Mouse (Mus musculus): ENCODE measurements around the gene Casc3.

The Casc3 gene

DNA sequence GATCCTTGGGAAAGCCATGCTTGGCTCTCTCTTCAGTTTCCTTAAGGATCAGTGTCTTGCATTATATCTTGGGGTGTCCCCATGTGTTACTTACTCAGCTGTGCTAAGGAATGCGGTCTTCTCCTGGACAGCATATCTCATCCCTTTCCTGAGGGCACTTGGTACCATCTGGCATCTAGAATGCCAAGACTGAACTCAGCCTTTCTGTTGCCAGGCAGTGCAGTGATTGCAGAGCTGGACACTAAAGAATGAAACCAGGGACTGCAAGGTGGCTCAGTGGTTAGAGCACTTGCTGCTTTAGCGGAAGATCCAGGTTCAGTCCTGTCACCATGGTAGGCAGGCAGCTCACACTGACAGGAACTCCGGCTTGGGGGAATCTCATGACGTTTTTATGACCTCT, 25.2 kb downstream of the Casc3 start:
- DNase-seq (ENCODE audit: low read depth, low spot score): peak; percentile 59

DNA sequence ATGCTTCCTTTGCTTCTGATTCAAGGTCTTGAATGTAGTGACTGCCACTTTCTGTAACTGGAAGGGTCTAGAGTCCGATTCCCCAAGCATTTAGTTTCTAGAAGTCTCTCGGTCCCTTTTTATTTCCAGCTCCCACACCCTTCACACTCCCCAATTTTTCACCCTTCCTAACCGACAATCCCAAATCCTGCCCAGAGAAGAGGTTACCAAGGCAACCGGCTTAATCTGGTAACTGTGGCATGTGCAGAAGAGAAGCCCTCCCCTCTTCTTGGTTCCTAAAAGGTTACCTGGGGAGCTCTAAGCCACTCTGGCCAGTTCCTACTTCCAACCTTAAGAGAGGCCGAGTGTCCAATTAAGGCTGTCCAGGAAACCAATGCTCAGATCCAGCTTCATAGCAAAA, 30.6 kb downstream of the Casc3 start:
- DNase-seq (ENCODE audit: low read depth, low spot score): peak; percentile 69

GRCm38 (mm10) chr11:98835725-98836124, 31.0 kb downstream of the Casc3 start:
- peak; percentile 54 for DNase-seq (ENCODE audit: low read depth, low spot score)

GRCm38 (mm10) chr11:98836128-98836527, 31.4 kb downstream of the Casc3 start:
- DNase-seq (ENCODE audit: low read depth, low spot score): no peak

DNA sequence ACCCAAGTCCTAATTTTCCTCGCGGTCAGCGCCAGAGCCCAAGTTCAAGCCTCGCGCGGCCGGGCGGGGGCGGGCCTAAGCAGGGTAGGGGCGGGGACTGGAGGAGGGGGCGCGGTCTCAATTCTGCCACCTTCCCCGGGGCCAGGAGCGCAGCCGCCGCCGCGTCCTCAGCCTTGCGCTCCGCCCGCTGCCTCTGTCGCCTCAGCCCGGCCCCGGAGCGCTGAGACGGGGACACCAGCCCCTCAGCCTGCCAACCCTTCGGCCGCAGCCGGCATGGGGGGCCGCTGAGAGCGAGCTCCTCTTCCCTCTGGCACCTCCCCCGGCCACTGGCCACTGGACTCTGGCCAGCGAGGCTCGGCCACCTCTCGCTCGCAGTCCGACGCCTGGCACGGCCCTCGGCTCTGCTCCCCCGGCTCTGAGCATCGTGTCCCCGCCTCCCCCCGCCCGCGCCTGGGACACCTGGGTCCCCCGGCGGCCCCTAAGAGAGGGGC, 32.0 kb downstream of the Casc3 start, which contains the start of gene Rapgefl1:
Rapgefl1 (plus strand) TSS at position 135 of the 491 bp plus-strand sequence.
- DNase-seq (ENCODE audit: low read depth, low spot score): peak; percentile 89

DNA sequence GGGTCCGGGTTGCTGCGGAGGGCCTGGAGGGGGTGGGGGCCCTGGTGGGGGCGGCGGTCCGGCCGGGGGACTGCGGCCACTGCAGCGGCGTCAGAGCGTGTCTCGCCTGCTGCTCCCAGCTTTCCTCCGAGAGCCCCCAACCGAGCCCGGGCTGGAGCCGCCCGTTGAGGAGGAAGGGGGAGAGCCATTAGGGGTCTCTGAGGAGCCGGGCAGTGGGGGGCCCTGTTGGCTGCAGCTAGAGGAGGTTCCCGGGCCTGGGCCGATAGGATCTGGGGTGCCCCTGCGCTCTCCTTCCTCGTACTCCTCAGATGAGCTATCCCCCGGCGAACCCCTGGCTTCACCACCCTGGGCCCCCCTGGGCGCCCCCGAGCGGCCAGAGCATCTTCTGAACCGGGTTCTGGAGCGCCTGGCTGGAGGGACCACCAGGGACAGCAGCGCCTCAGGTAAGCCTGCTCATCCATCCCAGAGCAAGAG, 32.6 kb downstream of the Casc3 start:
- no peak for DNase-seq (ENCODE audit: low read depth, low spot score)

DNA sequence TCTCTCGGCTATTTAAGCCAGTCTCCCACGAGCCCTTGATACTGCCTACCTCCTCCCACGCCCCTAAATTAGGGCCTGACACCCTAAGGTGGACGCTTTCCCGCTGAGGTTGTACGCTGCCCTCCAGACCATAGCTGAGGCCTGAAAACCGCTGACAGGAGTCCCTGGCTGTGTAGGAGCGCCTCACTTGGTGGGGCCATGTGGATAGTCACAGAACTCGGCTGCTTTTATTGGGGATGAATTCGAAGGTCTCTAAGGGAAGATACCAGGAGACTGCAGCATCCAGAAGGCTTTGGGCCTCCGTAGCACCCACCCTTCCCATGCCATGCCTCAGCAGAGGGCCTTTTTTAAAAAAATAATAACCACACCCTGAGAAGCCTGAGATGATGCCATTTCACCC, 33.2 kb downstream of the Casc3 start:
- peak; percentile 65 for DNase-seq (ENCODE audit: low read depth, low spot score)

- DNase-seq (ENCODE audit: low read depth, low spot score): peak; percentile 87
Observed at GRCm38 (mm10) chr11:98838512-98838911, 33.8 kb downstream of the Casc3 start.

- DNase-seq (ENCODE audit: low read depth, low spot score): no peak
Observed at GRCm38 (mm10) chr11:98839402-98839801, 34.7 kb downstream of the Casc3 start.

DNA sequence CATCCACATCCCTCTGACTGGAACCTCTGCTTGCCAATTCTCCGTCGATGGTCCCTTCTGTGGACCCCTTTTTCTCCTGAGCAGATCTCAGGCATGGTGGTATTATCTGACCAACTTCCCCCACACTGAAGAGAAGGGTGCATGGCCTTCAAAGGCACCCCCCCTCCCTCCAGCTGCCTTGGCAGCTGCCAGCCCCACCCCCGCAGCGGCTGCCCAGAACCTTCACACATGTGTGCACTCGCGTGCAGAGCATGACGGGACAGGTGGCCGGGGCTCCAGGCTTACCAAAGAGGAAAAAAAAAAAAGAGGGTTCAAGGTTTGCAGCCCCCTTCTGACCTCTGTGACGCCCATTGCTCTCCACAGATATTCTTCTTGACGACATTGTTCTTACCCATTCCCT, 35.2 kb downstream of the Casc3 start:
- no peak for DNase-seq (ENCODE audit: low read depth, low spot score)

- peak; percentile 77 for DNase-seq (ENCODE audit: low read depth, low spot score)
Observed at GRCm38 (mm10) chr11:98846016-98846415, 41.3 kb downstream of the Casc3 start.

DNA sequence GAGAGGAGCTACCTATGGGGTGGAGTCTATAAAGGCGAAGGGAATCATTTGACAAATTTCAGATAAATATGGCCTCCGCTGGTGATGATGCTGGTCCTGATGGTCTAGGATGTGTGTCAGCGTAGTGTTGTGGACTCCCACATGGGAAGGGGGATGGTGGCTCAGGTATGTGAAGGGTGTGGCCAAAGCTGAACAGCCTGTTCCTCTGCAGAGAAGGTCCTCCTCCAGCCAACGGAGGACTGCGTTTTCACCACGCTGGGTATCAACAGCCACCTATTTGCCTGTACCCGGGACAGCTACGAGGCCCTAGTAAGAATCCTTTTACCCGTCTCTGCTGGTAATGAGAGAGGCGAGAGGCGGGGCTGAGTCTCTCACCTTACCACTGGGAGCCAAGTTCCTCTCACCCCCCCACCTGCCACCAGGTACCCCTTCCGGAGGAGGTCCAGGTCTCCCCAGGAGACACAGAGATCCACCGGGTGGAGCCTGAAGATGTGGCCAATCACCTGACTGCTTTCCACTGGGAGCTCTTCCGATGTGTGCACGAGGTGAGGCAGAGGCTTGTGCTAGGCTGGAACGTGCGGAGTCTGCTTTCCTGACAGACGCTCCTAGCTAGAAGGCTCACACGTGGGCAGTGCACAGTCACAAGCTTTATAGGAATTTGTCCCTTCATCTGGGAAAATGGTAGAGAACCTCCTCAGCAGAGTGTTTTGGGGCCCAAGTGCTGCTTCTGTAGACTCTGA, 42.3 kb downstream of the Casc3 start:
- peak; percentile 54 for DNase-seq (ENCODE audit: low read depth, low spot score)

DNA sequence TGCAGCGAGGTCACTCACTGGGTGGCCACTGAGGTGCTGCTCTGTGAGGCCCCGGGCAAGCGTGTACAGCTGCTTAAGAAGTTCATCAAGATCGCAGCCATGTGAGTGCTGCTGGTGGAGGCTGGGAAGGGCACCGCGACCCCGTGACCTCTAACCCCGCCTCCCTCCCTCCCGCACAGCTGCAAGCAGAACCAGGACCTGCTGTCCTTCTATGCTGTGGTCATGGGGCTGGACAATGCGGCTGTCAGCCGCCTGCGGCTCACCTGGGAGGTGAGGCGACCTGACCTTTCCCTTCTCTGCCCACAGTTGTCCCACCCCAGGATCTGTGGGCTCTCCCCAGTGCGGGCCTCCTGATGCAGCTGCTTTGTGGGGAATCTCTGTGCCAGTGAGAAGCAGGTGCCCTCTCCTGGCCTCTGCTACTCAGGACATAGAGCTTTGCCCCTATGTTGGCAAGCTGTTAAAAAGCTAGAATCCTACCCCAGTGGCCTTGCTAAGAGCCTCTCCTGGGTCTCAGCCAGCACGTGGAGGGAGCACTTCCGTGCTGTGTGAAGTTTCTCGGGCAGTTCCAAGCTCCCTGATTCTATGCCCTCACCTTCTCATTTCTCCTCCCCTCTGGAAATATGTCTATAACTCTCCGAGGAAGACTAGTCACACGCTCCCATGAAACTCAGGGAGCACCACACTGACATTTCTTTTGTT, 44.6 kb downstream of the Casc3 start:
- no peak for DNase-seq (ENCODE audit: low read depth, low spot score)

- DNase-seq (ENCODE audit: low read depth, low spot score): peak; percentile 67
Observed at GRCm38 (mm10) chr11:98850100-98851093, 45.7 kb downstream of the Casc3 start.

- DNase-seq (ENCODE audit: low read depth, low spot score): no peak
Observed at GRCm38 (mm10) chr11:98854116-98854515, 49.4 kb downstream of the Casc3 start.

DNA sequence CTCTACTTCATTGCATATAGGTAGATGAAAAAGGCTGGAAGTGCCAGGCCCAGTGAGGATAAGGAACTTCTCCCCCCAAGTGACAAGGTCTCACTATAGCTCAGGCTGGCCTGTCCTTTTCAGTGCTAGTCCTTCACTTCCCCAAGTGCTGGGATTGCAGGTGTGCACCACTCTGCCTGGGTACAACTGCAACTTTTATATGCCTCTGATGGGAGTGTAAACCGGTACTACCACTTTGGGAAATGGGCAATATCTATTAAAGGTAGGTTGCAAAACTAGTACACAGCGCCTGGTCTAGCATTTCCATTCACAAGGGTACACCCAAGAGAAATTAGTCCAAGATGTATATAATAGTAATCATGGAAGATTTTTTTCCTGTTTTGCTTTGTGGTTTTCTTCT, 50.0 kb downstream of the Casc3 start:
- DNase-seq (ENCODE audit: low read depth, low spot score): no peak

GRCm38 (mm10) chr11:98858759-98859731, 54.3 kb downstream of the Casc3 start:
- DNase-seq (ENCODE audit: low read depth, low spot score): peak; percentile 93

GRCm38 (mm10) chr11:98863028-98863750, 58.5 kb downstream of the Casc3 start, which contains the start of gene Wipf2:
TSS of gene Wipf2 (plus strand) at chr11:98863638.
- peak; percentile 98 for DNase-seq (ENCODE audit: low read depth, low spot score)

DNA sequence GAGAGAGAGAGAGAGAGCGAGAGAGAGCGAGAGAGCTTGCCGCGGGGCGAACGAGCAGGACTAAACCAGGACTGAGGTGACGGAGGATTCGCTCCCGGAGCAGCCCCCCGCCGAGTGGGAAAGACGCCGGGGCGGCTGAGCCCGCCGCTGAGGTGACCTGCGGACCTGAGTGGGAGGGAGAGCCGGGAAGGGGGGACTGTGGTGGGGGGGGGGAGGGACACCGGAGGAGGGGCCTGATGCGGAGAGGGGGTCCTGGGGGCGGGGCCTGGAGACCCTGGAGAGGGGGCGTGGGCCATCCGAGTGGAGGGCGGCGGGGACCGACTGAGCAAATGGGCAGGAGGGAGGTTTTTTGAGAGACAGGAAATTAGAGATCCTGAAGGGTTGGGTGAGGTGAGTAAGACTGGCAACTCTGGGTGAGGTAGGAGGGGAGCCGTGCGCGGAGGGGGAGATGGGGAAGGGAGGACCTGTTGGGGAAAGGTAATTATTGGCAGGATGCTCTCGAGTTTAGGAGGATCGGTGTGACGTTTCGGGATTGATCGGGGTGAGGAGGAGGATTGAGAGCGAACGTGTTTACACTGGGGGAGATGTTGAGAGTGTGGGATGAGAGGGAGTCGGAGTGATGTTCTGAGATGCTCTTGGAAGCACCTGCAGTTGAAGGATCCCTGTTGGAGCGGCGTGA, 59.2 kb downstream of the Casc3 start:
- peak; percentile 84 for DNase-seq (ENCODE audit: low read depth, low spot score)

Measured in brain, adult 2 months (tissue).